Mouse (Mus musculus): Measurements from ENCODE around the gene Gadd45a. TPM values are rescaled to one million over a fixed set of nuclear protein-coding genes. Genes with fewer than 3 reads are reported as not detected.
"Not testable (repeated sequence)": the region's sequence is repeated elsewhere in the genome, so short reads cannot be mapped to it uniquely, and the experiment has no call there.

Gadd45a gene
- polyA plus RNA-seq, 1 experiment from 2014 or later, result 6.5 TPM

DNA sequence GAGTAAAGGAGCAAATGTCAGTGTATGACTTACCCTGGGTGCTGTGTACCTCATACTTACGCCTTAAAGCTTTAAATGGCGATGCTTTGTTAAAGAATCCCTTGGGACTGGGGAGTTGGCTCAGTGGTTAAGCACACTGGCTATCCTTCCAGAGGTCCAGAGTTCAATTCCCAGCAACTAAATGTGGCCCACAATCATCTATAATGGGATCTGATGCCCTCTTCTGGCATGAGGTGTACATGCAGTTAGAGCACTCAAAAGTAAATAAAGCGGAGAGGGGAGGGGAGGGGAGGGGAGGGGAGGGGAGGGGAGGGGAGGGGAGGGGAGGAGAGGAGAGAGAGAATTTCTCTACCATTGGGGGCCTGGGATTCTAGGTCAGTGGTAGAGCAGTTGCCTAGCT lies 1.7 kb upstream of the Gadd45a start:
- Histone ChIP-seq H3K36me3 (ENCODE audit: control insufficient read depth, insufficient read depth) (no peaks in the 10 kb centered on the region), H3K9ac (ENCODE audit: low read length) (no peak overlapping the region), H3K27me3 (ENCODE audit: control insufficient read depth, insufficient read depth, low read length) (no peaks in the 10 kb centered on the region), H3K4me3 (ENCODE audit: low read length) (no peak overlapping the region), H3K4me2 (ENCODE audit: low read depth, low read length) (no peak overlapping the region), H3K27ac (ENCODE audit: low read length) (no peak overlapping the region), H3K4me1 (ENCODE audit: control insufficient read depth, insufficient read depth, low read length) (peaks cover 7% of the 10 kb centered on the region), H3K9me3 (replicated peaks; ENCODE audit: control insufficient read depth, low read length) (no peaks in the 10 kb centered on the region)
- no peak for ATAC-seq (replicated peaks; ENCODE audit: extremely low read depth, insufficient read depth, low FRiP score)
- 90% methylated on average over 3 of the region's 3 CpGs for WGBS

DNA sequence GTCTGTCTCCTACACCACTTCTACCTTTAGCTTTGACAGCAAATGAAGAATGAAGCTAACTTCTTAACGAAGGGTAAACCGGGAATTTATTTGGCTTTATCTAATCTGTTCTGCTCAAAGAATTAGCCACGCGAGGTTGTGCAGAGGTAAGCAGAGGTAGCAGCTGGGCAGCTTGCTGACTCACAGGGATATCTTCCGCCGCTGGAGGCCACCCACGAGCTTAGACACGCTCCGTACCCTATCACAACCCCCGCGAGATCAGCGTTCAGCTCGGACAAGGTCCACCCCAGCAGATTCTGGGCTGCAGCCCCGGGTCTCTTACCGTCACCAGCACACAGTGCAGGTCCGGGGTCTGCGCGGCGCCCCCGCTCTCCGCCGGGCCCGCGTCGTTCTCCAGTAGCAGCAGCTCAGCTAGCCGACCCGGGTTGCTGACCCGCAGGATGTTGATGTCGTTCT lies 873 bp downstream of the Gadd45a start:
- Histone ChIP-seq H3K9me3 (replicated peaks; ENCODE audit: control insufficient read depth, low read length) (no peaks in the 10 kb centered on the region), H3K27me3 (ENCODE audit: control insufficient read depth, insufficient read depth, low read length) (no peaks in the 10 kb centered on the region), H3K27ac (ENCODE audit: low read length) (peak overlapping the region; percentile 67), H3K4me2 (ENCODE audit: low read depth, low read length) (peak overlapping the region; percentile 98), H3K4me1 (ENCODE audit: control insufficient read depth, insufficient read depth, low read length) (peaks cover 7% of the 10 kb centered on the region), H3K36me3 (ENCODE audit: control insufficient read depth, insufficient read depth) (no peaks in the 10 kb centered on the region), H3K9ac (ENCODE audit: low read length) (peak overlapping the region; percentile 75), H3K4me3 (ENCODE audit: low read length) (peak overlapping the region; percentile 64)
- peak; percentile 70 for ATAC-seq (replicated peaks; ENCODE audit: extremely low read depth, insufficient read depth, low FRiP score)
- WGBS, result 0% methylated on average over 29 of the region's 29 CpGs

DNA sequence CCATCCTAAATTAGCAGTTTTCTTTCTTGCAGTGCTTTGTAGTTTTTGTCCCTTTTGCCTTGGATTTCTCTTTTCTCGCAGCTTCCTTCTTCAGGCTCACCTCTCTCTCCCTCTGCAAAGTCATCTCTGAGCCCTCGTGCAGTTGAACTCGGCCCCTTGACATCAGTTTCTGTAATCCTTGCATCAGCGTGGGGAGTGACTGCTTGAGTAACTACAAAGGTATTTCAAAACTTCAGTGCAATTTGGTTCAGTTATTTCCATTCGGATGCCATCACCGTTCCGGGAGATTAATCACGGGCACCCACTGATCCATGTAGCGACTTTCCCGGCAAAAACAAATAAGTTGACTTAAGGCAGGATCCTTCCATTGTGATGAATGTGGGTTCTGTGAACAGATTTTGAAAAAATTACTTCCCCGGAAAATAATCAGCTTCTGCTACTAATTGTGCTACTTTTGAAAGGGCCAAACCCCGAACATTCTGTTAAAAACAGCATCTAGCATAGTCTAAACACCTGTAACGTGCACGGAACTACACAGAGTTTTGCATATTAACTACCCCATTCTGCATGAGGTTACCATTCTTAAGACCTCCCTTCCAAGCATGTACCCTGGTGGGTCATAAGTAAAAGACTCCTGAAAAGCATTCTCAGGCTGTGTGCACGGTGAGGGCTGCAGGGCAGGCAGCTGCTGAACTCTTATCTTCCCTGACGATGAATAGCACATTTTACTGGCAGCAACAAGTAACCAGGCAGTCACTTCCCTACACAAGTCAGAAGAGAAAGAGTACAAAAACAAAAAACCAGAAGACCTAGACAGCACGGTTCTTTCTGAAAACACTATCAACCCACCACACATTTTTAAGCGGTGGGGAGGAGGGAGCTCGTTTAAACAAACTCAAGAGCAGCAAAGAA lies 1.6 kb downstream of the Gadd45a start:
- WGBS, result 25% methylated on average over 19 of the region's 19 CpGs
- no peak overlapping the region for H3K27ac ChIP-seq (ENCODE audit: low read length)
- H3K4me1 ChIP-seq (ENCODE audit: control insufficient read depth, insufficient read depth, low read length), result peaks cover 7% of the 10 kb centered on the region
- H3K4me3 ChIP-seq (ENCODE audit: low read length), result peak overlapping the region; percentile 64
- H3K36me3 ChIP-seq (ENCODE audit: control insufficient read depth, insufficient read depth), result no peaks in the 10 kb centered on the region
- peak overlapping the region; percentile 98 for H3K4me2 ChIP-seq (ENCODE audit: low read depth, low read length)
- H3K9ac ChIP-seq (ENCODE audit: low read length), result peak overlapping the region; percentile 75
- no peaks in the 10 kb centered on the region for H3K27me3 ChIP-seq (ENCODE audit: control insufficient read depth, insufficient read depth, low read length)
- H3K9me3 ChIP-seq (replicated peaks; ENCODE audit: control insufficient read depth, low read length), result no peaks in the 10 kb centered on the region
- ATAC-seq (replicated peaks; ENCODE audit: extremely low read depth, insufficient read depth, low FRiP score), result no peak

DNA sequence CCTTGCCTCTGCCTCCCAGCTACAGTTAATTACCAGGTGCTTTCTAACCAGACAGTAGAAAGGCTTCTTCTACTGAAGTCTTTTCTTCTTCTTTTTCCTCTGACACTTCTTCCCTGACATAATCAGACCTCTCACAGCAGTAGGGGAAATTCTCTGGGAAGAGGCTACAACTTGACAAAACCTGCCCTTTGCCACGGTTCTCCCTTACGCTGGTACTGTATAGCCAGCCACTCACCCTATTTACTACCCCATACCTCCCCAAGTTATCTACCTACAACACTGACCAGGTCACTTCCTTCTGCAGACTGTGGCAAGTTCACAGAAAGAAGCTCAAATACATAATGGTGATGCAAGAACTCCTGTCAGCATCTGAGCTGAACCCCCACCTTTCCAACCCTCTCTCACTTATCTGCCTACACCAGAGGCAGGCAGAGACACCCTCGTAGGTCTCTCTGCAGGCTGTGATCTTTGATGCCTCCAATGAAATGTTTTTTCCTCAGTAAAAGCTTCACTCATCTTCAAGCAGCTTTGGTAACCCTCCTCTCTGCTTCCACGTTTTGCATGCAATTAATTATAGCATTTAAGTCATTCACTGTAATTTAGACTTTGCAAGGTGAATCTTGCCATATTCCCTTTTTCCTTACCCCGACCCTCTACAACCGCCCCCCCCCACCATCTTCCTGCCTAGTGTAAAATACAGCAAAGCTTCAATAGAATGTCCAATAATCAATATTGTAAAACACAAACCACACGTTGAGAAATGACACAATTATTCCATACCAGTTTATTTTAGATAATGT lies 2.7 kb downstream of the Gadd45a start:
- H3K27ac ChIP-seq (ENCODE audit: low read length), result no peak overlapping the region
- H3K9me3 ChIP-seq (replicated peaks; ENCODE audit: control insufficient read depth, low read length), result no peaks in the 10 kb centered on the region
- no peak overlapping the region for H3K4me2 ChIP-seq (ENCODE audit: low read depth, low read length)
- no peaks in the 10 kb centered on the region for H3K27me3 ChIP-seq (ENCODE audit: control insufficient read depth, insufficient read depth, low read length)
- H3K4me3 ChIP-seq (ENCODE audit: low read length), result no peak overlapping the region
- ATAC-seq (replicated peaks; ENCODE audit: extremely low read depth, insufficient read depth, low FRiP score), result no peak
- no peak overlapping the region for H3K9ac ChIP-seq (ENCODE audit: low read length)
- H3K4me1 ChIP-seq (ENCODE audit: control insufficient read depth, insufficient read depth, low read length), result peaks cover 7% of the 10 kb centered on the region
- H3K36me3 ChIP-seq (ENCODE audit: control insufficient read depth, insufficient read depth), result no peaks in the 10 kb centered on the region
- WGBS, result 68% methylated on average over 7 of the region's 7 CpGs

DNA sequence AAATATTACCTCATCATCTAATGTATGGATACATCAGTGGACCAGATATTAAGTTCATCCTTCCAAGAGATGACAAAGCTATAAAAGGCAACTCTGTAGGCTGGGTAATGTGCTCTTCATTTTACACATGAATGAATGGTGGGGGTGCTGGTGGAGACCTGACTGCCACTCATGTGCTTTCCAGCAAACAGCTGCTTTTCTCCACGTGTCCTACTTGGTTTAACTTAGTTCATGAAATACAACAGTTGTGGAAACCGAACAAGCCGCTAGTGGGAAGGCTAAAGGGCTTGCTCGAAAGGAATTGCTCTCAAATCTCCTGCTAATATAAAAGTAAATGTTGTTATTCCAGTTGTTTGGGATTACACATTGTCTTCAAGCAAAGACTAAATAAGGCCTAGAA lies 3.7 kb downstream of the Gadd45a start:
- no peaks in the 10 kb centered on the region for H3K9me3 ChIP-seq (replicated peaks; ENCODE audit: control insufficient read depth, low read length)
- no peak overlapping the region for H3K4me3 ChIP-seq (ENCODE audit: low read length)
- H3K4me2 ChIP-seq (ENCODE audit: low read depth, low read length), result no peak overlapping the region
- H3K27me3 ChIP-seq (ENCODE audit: control insufficient read depth, insufficient read depth, low read length), result no peaks in the 10 kb centered on the region
- H3K27ac ChIP-seq (ENCODE audit: low read length), result no peak overlapping the region
- peaks cover 7% of the 10 kb centered on the region for H3K4me1 ChIP-seq (ENCODE audit: control insufficient read depth, insufficient read depth, low read length)
- no peaks in the 10 kb centered on the region for H3K36me3 ChIP-seq (ENCODE audit: control insufficient read depth, insufficient read depth)
- no peak for ATAC-seq (replicated peaks; ENCODE audit: extremely low read depth, insufficient read depth, low FRiP score)
- H3K9ac ChIP-seq (ENCODE audit: low read length), result no peak overlapping the region
- WGBS, result 79% methylated on average over 4 of the region's 4 CpGs

DNA sequence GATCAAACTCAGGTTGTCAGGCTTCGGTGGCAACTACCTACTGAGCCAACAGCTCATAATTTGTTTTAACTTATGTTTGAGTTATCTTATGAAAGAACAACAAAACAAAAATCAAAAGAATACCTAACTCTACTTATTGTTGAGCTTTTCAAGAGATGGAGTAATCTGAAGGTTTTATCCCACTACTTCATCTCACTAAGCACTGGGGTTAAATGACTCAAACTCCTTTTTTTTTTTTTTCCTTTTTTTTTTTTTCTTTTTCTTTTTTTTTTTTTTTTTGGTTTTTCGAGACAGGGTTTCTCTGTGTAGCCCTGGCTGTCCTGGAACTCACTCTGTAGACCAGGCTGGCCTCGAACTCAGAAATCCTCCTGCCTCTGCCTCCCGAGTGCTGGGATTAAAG lies 4.3 kb downstream of the Gadd45a start:
- H3K9me3 ChIP-seq (replicated peaks; ENCODE audit: control insufficient read depth, low read length); ATAC-seq (replicated peaks; ENCODE audit: extremely low read depth, insufficient read depth, low FRiP score); H3K4me2 ChIP-seq (ENCODE audit: low read depth, low read length); H3K27ac ChIP-seq (ENCODE audit: low read length); H3K27me3 ChIP-seq (ENCODE audit: control insufficient read depth, insufficient read depth, low read length); H3K4me3 ChIP-seq (ENCODE audit: low read length); H3K4me1 ChIP-seq (ENCODE audit: control insufficient read depth, insufficient read depth, low read length); H3K9ac ChIP-seq (ENCODE audit: low read length); H3K36me3 ChIP-seq (ENCODE audit: control insufficient read depth, insufficient read depth): not testable (repeated sequence)
- 83% methylated on average over 3 of the region's 4 CpGs for WGBS

DNA sequence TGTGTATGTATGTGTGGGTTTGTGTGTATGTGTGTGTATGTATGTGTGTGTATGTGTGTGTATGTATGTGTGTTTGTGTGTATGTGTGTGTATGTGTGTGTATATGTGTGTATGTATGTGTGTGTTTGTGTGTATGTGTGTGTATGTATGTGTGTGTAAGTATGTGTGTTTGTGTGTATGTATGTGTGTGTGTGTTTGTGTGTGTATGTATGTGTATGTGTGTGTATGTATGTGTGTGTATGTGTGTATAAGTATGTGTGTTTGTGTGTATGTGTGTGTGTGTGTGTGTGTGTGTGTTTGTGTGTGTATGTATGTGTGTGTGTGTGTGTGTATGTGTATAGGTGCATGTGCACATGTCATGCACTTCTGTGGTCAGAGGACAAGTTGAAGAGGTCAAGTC lies 4.7 kb downstream of the Gadd45a start:
- H3K27ac ChIP-seq (ENCODE audit: low read length); H3K9ac ChIP-seq (ENCODE audit: low read length); ATAC-seq (replicated peaks; ENCODE audit: extremely low read depth, insufficient read depth, low FRiP score); H3K36me3 ChIP-seq (ENCODE audit: control insufficient read depth, insufficient read depth); H3K9me3 ChIP-seq (replicated peaks; ENCODE audit: control insufficient read depth, low read length); H3K27me3 ChIP-seq (ENCODE audit: control insufficient read depth, insufficient read depth, low read length); H3K4me1 ChIP-seq (ENCODE audit: control insufficient read depth, insufficient read depth, low read length); H3K4me3 ChIP-seq (ENCODE audit: low read length); H3K4me2 ChIP-seq (ENCODE audit: low read depth, low read length): not testable (repeated sequence)

DNA sequence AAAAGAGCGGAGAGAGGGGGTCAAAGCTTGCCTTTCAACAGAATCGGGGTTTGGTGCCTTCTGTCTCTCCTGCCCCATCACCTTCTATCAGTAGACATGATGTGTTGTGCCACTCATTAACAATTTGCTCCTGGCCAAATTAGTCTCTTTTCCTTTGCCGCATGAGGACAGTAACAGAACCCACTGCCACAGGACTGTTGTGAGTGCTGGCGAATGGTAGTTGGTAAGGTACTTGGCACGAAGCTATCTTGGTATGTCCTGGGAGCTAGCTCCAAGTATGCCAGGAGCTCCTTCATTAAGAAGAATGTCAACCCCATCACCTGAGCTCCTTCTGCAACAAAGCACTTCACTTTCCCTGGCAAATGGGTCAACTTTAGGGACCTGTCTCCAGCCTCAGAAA lies 6.4 kb downstream of the Gadd45a start:
- no peak for ATAC-seq (replicated peaks; ENCODE audit: extremely low read depth, insufficient read depth, low FRiP score)
- Histone ChIP-seq H3K4me1 (ENCODE audit: control insufficient read depth, insufficient read depth, low read length) (peaks cover 7% of the 10 kb centered on the region), H3K4me2 (ENCODE audit: low read depth, low read length) (no peak overlapping the region), H3K36me3 (ENCODE audit: control insufficient read depth, insufficient read depth) (no peaks in the 10 kb centered on the region), H3K9ac (ENCODE audit: low read length) (no peak overlapping the region), H3K4me3 (ENCODE audit: low read length) (no peak overlapping the region), H3K9me3 (replicated peaks; ENCODE audit: control insufficient read depth, low read length) (no peaks in the 10 kb centered on the region), H3K27ac (ENCODE audit: low read length) (no peak overlapping the region), H3K27me3 (ENCODE audit: control insufficient read depth, insufficient read depth, low read length) (no peaks in the 10 kb centered on the region)
- 66% methylated on average over 5 of the region's 5 CpGs for WGBS

DNA sequence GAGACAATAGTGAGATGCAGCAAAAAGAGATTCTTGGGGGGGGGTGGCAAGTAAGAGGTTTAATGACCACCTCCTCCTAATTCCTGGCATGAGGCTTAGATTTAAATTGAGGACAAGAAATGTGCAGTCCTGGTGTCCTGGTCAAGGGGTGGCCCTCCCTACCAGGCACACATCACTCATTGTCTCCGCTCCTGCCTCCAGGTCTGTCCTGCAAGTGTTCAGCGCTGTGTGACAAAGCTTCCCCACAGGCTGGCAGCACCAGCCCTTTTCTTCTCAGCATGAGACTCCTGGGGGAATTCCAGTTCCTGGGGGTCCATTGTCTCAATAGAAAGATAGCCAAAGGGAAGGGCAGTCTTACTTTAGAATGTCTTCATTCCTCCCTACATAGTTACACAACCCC lies 6.8 kb downstream of the Gadd45a start:
- no peak for ATAC-seq (replicated peaks; ENCODE audit: extremely low read depth, insufficient read depth, low FRiP score)
- 26% methylated on average over 2 of the region's 2 CpGs for WGBS
- no peaks in the 10 kb centered on the region for H3K36me3 ChIP-seq (ENCODE audit: control insufficient read depth, insufficient read depth)

More for the DNA sequence above, 6.8 kb downstream of the Gadd45a start:
- no peak overlapping the region for H3K27ac ChIP-seq (ENCODE audit: low read length)
- H3K4me2 ChIP-seq (ENCODE audit: low read depth, low read length), result no peak overlapping the region
- H3K27me3 ChIP-seq (ENCODE audit: control insufficient read depth, insufficient read depth, low read length), result no peaks in the 10 kb centered on the region
- no peak overlapping the region for H3K9ac ChIP-seq (ENCODE audit: low read length)
- no peak overlapping the region for H3K4me3 ChIP-seq (ENCODE audit: low read length)
- peaks cover 2% of the 10 kb centered on the region for H3K4me1 ChIP-seq (ENCODE audit: control insufficient read depth, insufficient read depth, low read length)
- no peaks in the 10 kb centered on the region for H3K9me3 ChIP-seq (replicated peaks; ENCODE audit: control insufficient read depth, low read length)
